Mouse (Mus musculus): ENCODE measurements at regions not wholly inside any gene's neighbourhood (a gene's known extent, or its start where the extent isn't known, plus 50 kb on each side); places are given as distances from the start of the nearest gene placed in this dataset.

- Histone ChIP-seq H3K4me1 (replicated peaks) (no peaks in the 10 kb centered on the region; the same call in 1 of the 2 replicates), H3K27me3 (ENCODE audit: insufficient read depth, poor library complexity, severe bottlenecking) (no peaks in the 10 kb centered on the region), H3K9me3 (no peaks in the 10 kb centered on the region), H3K36me3 (no peaks in the 10 kb centered on the region), H3K4me3 (no peak overlapping the region), H3K27ac (0 out of 2 replicates have a peak overlapping the region, but pooled peaks have one; percentile 9)
- no peak for DNase-seq (ENCODE audit: low spot score)
- 68% methylated on average over 2 of the region's 2 CpGs for WGBS
These were observed 52.9 kb upstream of the S1pr3 start for GRCm38 (mm10) chr13:51355507-51355906.

Measured in hindbrain, embryonic 10.5 days (tissue).